Mouse (Mus musculus) small intestine, adult 2 months (tissue): ENCODE measurements around the gene Yy1.

Experiments
- CTCF ChIP-seq: fragments of 200-500 bp; IDR thresholded peaks from 2 replicates; pipeline ENCODE4 v1.5.1; 2012; ENCODE audit warnings: low read depth, mild to moderate bottlenecking, control low read depth, inconsistent platforms, low read length, moderate library complexity, mixed read lengths; ENCODE audit not compliant: insufficient replicate concordance, insufficient read length; ENCODE audit errors: extremely low read depth
- POLR2A ChIP-seq: fragments of 200-500 bp; IDR thresholded peaks from 2 replicates; pipeline ENCODE4 v1.6.1; 2012; ENCODE audit warnings: low read depth, mild to moderate bottlenecking, control low read depth, inconsistent platforms, low read length, moderate library complexity

- TF ChIP-seq CTCF (no peak), POLR2A (no peak)
Measured at GRCm38 (mm10) chr12:108763057-108763796, 29.5 kb upstream of the Yy1 start.
